Mouse (Mus musculus) bone marrow macrophage, adult 2 months (primary cell): Measurements from ENCODE around the gene Trim31.

Experiments
- CTCF ChIP-seq: IDR thresholded peaks from 2 replicates; pipeline ENCODE4 v1.5.1; 2012; ENCODE audit warnings: low read depth, mild to moderate bottlenecking, low read length, moderate library complexity
- POLR2A ChIP-seq: IDR thresholded peaks from 2 replicates; pipeline ENCODE4 v1.6.1; 2012; ENCODE audit warnings: mild to moderate bottlenecking, low read depth, low read length, borderline replicate concordance

GRCm38 (mm10) chr17:36947051-36947819, 49.3 kb downstream of the Trim31 start:
- TF ChIP-seq POLR2A, result no peak
- TF ChIP-seq CTCF, result no peak
